In genomic region chr3:101379789-101380188, GRCm38 (mm10) we compare ENCODE assay signal across 8 mouse cellular contexts. TPM values are rescaled to one million over a fixed set of nuclear protein-coding genes. Genes with fewer than 3 reads are reported as not detected.
DNase-seq lines count a peak whose midpoint lies in the region; TF ChIP-seq lines count a peak whose summit lies in the region.

No protein-coding gene starts in this region.

- no peak overlapping the region for H3K4me3 ChIP-seq in heart, adult 2 months

- H3K79me2 ChIP-seq in heart, adult 2 months (replicated peaks; ENCODE audit: control insufficient read depth, insufficient read depth, low read length): no peaks in the 10 kb centered on the region

- TF ChIP-seq EP300 in heart, adult 2 months (IDR thresholded peaks at IDR 0.05; ENCODE audit: insufficient read depth, low read depth, low read length): no peak

- DNase-seq in adrenal gland, adult (ENCODE audit: inconsistent age in 2 of 2, low spot score in 1 of 2): peak; percentile 69 to 70
- DNase-seq in adrenal gland, postnatal 4 days (ENCODE audit: low spot score in 2 of 2): no peak
- DNase-seq in brain, adult 2 months (ENCODE audit: low read depth, low spot score): peak; percentile 88
- DNase-seq in heart, adult 2 months: peak; percentile 56 to 72
- DNase-seq in large intestine, adult 2 months (ENCODE audit: low read depth, low spot score): peak; percentile 78
- DNase-seq in lung, postnatal 36 days: peak; percentile 56
- no peak for DNase-seq in thymus, postnatal 25 days
- DNase-seq in cerebellum, adult 8-10 months: no peak

- H3K36me3 ChIP-seq in heart, adult 2 months (ENCODE audit: control insufficient read depth, insufficient read depth, low read length): no peaks in the 10 kb centered on the region

- H3K27me3 ChIP-seq in heart, adult 2 months (ENCODE audit: control insufficient read depth, insufficient read depth, low read length): no peaks in the 10 kb centered on the region

- H3K9ac ChIP-seq in heart, adult 2 months (ENCODE audit: low read depth, low read length): no peak overlapping the region

- TF ChIP-seq CTCF in heart, adult 2 months (IDR thresholded peaks at IDR 0.05): no peak

- intact Hi-C loops in heart, adult 2 months (cut with DNase I): loop anchor here (5.0 kb wide), 1 partner anchor 77 kb away; no protein-coding TSS in a partner anchor

- H3K4me1 ChIP-seq in heart, adult 2 months (ENCODE audit: control insufficient read depth, insufficient read depth, low read length): peaks cover 5% of the 10 kb centered on the region

- no peak overlapping the region for H3K27ac ChIP-seq in heart, adult 2 months

- no peak for TF ChIP-seq POLR2A in heart, adult 2 months (IDR thresholded peaks at IDR 0.05; ENCODE audit: insufficient read depth, low read depth, low read length)

- WGBS in heart, adult 2 months: 20% methylated on average over 4 of the region's 4 CpGs
- 6% methylated on average over 4 of the region's 4 CpGs for WGBS in large intestine, adult 2 months

RNA-seq across cellular contexts. Expression of gene Igsf3, which starts 2.9 kb away (rescaled TPM):
- total RNA-seq in adrenal gland, postnatal 4 days (2021): 10 to 100 TPM; 15.4 to 20.3 TPM
- 10 to 100 TPM; 11.4 to 11.8 TPM for total RNA-seq in heart, adult 2 months (2021)
- polyA plus RNA-seq in heart, adult 2 months (2012; rRNA removed): 3.9 and 6.8 TPM in 2 replicates
- 5.5 and 9.4 TPM in 2 replicates for polyA plus RNA-seq in large intestine, adult 2 months (2012; rRNA removed)

Comparison
In these comparisons a context has a peak if more than half of its experiments do, and no peak if none do; other contexts are left out.
1. DNase-seq: peak in adrenal gland, adult (2 of 2), brain, adult 2 months (single experiment), heart, adult 2 months (2 of 2), large intestine, adult 2 months (single experiment) and lung, postnatal 36 days (single experiment); none in adrenal gland, postnatal 4 days (0 of 2), thymus, postnatal 25 days (single experiment) and cerebellum, adult 8-10 months (single experiment).